Mouse (Mus musculus) right cerebral cortex, adult 18-20 months (tissue): Measurements from ENCODE around the gene Tbxas1.
A peak's percentile ranks its signal among the peaks of the same experiment; 100 is the strongest.

Experiments used
- DNase-seq: peaks from one replicate; pipeline ENCODE4 v3.0.0; 2022; ENCODE audit warnings: mixed read lengths

Tbxas1 gene

GRCm38 (mm10) chr6:38900479-38901126, 25.4 kb downstream of the Tbxas1 start:
- DNase-seq = no peak

GRCm38 (mm10) chr6:38901152-38901551, 25.9 kb downstream of the Tbxas1 start:
- no peak for DNase-seq

GRCm38 (mm10) chr6:38901636-38902035, 26.4 kb downstream of the Tbxas1 start:
- no peak for DNase-seq

- DNase-seq = no peak
Measured at GRCm38 (mm10) chr6:38902820-38903439, 27.7 kb downstream of the Tbxas1 start.

GRCm38 (mm10) chr6:38906005-38906404, 30.8 kb downstream of the Tbxas1 start:
- DNase-seq = no peak

- no peak for DNase-seq
Measured at GRCm38 (mm10) chr6:38908401-38908800, 33.2 kb downstream of the Tbxas1 start.

GRCm38 (mm10) chr6:38910828-38911559, 35.8 kb downstream of the Tbxas1 start:
- DNase-seq = peak; percentile 62

GRCm38 (mm10) chr6:38912121-38912660, 37.0 kb downstream of the Tbxas1 start:
- no peak for DNase-seq

GRCm38 (mm10) chr6:38912845-38913244, 37.6 kb downstream of the Tbxas1 start:
- DNase-seq = peak; percentile 12

GRCm38 (mm10) chr6:38913386-38914042, 38.3 kb downstream of the Tbxas1 start:
- DNase-seq = peak; percentile 37

- no peak for DNase-seq
Measured at GRCm38 (mm10) chr6:38914181-38914580, 39.0 kb downstream of the Tbxas1 start.

- no peak for DNase-seq
Measured at GRCm38 (mm10) chr6:38915776-38916175, 40.6 kb downstream of the Tbxas1 start.

GRCm38 (mm10) chr6:38916571-38916970, 41.4 kb downstream of the Tbxas1 start:
- DNase-seq = no peak

GRCm38 (mm10) chr6:38917415-38917814, 42.2 kb downstream of the Tbxas1 start:
- no peak for DNase-seq

GRCm38 (mm10) chr6:38918728-38919127, 43.5 kb downstream of the Tbxas1 start:
- no peak for DNase-seq

- DNase-seq = no peak
Measured at GRCm38 (mm10) chr6:38919135-38919740, 44.0 kb downstream of the Tbxas1 start.

- DNase-seq = no peak
Measured at GRCm38 (mm10) chr6:38920141-38920540, 44.9 kb downstream of the Tbxas1 start.

GRCm38 (mm10) chr6:38921095-38921809, 46.0 kb downstream of the Tbxas1 start:
- DNase-seq = no peak

GRCm38 (mm10) chr6:38921810-38922116, 46.6 kb downstream of the Tbxas1 start:
- no peak for DNase-seq

GRCm38 (mm10) chr6:38922517-38922916, 47.3 kb downstream of the Tbxas1 start:
- DNase-seq = no peak

GRCm38 (mm10) chr6:38923450-38923849, 48.2 kb downstream of the Tbxas1 start:
- no peak for DNase-seq
